Mouse (Mus musculus) monocyte, adult 2 months (primary cell): ENCODE data around the gene Irf2.
A peak's percentile ranks its signal among the peaks of the same experiment; 100 is the strongest.
"Not testable (repeated sequence)": the region's sequence is repeated elsewhere in the genome, so short reads cannot be mapped to it uniquely, and the experiment has no call there.

ENCODE experiments used
- DNase-seq, 2 experiments: peaks; one replicate each; pipeline ENCODE4 v3.0.0; 2022; ENCODE audit warnings: low spot score in 2 of 2, low read depth in 1 of 2

Gene Irf2

GRCm38 (mm10) chr8:46726383-46726782, 13.1 kb upstream of the Irf2 start:
- no peak for DNase-seq

GRCm38 (mm10) chr8:46729671-46730070, 9.9 kb upstream of the Irf2 start:
- not testable (repeated sequence) for DNase-seq

GRCm38 (mm10) chr8:46732381-46732915, 7.1 kb upstream of the Irf2 start:
- no peak for DNase-seq

- DNase-seq, result no peak
Measured at GRCm38 (mm10) chr8:46733603-46734002, 5.9 kb upstream of the Irf2 start.

GRCm38 (mm10) chr8:46735505-46735904, 4.0 kb upstream of the Irf2 start:
- DNase-seq, result no peak

GRCm38 (mm10) chr8:46736260-46736659, 3.3 kb upstream of the Irf2 start:
- no peak for DNase-seq

- DNase-seq, result no peak
Measured at GRCm38 (mm10) chr8:46737421-46737820, 2.1 kb upstream of the Irf2 start.

GRCm38 (mm10) chr8:46737907-46738306, 1.6 kb upstream of the Irf2 start:
- DNase-seq, result no peak

GRCm38 (mm10) chr8:46738601-46739000, 931 bp upstream of the Irf2 start:
- DNase-seq, result no peak

GRCm38 (mm10) chr8:46739956-46740512, 502 bp downstream of the Irf2 start:
- DNase-seq, result no peak

- peak; percentile 42 to 57 for DNase-seq
Measured at GRCm38 (mm10) chr8:46740513-46741280, 1.2 kb downstream of the Irf2 start.

- peak in 1 of 2 experiments; percentile 15 for DNase-seq
Measured at GRCm38 (mm10) chr8:46741281-46741791, 1.8 kb downstream of the Irf2 start.

- DNase-seq, result no peak
Measured at GRCm38 (mm10) chr8:46741991-46742690, 2.6 kb downstream of the Irf2 start.

- DNase-seq, result no peak
Measured at GRCm38 (mm10) chr8:46742691-46743082, 3.2 kb downstream of the Irf2 start.

- DNase-seq, result no peak
Measured at GRCm38 (mm10) chr8:46745464-46745863, 5.9 kb downstream of the Irf2 start.

- DNase-seq, result no peak
Measured at GRCm38 (mm10) chr8:46747311-46747980, 7.9 kb downstream of the Irf2 start.

GRCm38 (mm10) chr8:46750000-46750399, 10.5 kb downstream of the Irf2 start:
- no peak for DNase-seq

GRCm38 (mm10) chr8:46750566-46750965, 11.0 kb downstream of the Irf2 start:
- DNase-seq, result no peak

- DNase-seq, result no peak
Measured at GRCm38 (mm10) chr8:46751151-46751550, 11.6 kb downstream of the Irf2 start.

GRCm38 (mm10) chr8:46752986-46753385, 13.5 kb downstream of the Irf2 start:
- DNase-seq, result no peak

GRCm38 (mm10) chr8:46754355-46754754, 14.8 kb downstream of the Irf2 start:
- no peak for DNase-seq
